Mouse (Mus musculus) CH12.LX (cell line): ENCODE results near the gene Dnaja3. TPM values are rescaled to one million over a fixed set of nuclear protein-coding genes. Genes with fewer than 3 reads are reported as not detected.

Experiments used
- DNase-seq: peaks from one replicate; pipeline ENCODE4 v3.0.0-alpha.2; 2013; ENCODE audit errors: extremely low read depth
- H3K27ac ChIP-seq: 2 replicates; pipeline ENCODE4 v1.5.1; 2012; ENCODE audit warnings: low read depth, mild to moderate bottlenecking, control low read depth, moderate library complexity; ENCODE audit not compliant: insufficient read depth
- H3K27me3 ChIP-seq: replicated peaks from 2 replicates; pipeline ENCODE3; 2012; ENCODE audit warnings: inconsistent platforms
- H3K36me3 ChIP-seq, 2 experiments: replicated peaks in 1 of 2; 2 replicates each; pipeline versions ENCODE3 to v1.6.1; 2012; ENCODE audit warnings: inconsistent platforms in 1 of 2, low read length in 1 of 2, mild to moderate bottlenecking in 1 of 2, mixed read lengths in 1 of 2, moderate library complexity in 1 of 2; ENCODE audit not compliant: control insufficient read depth in 1 of 2, insufficient read depth in 1 of 2
- H3K4me1 ChIP-seq, 2 experiments: 2 replicates each; pipeline ENCODE4 v1.6.1; 2012; ENCODE audit warnings: inconsistent platforms in 1 of 2, moderate library complexity in 1 of 2; ENCODE audit not compliant: insufficient read depth in 2 of 2, control insufficient read depth in 1 of 2
- H3K4me2 ChIP-seq: 2 replicates; pipeline ENCODE4 v1.6.1; 2012; ENCODE audit warnings: low read depth, mild to moderate bottlenecking, control low read depth; ENCODE audit not compliant: poor library complexity, insufficient read depth, severe bottlenecking
- H3K4me3 ChIP-seq, 3 experiments: fragments of 150-350 bp in 1 of 3; sonication (generic) in 1 of 3; replicated peaks in 1 of 3; 2 replicates each; pipeline versions ENCODE3 to v1.5.1; 2011 to 2012; ENCODE audit warnings: low read depth in 2 of 3, low read length in 2 of 3, mild to moderate bottlenecking in 2 of 3, moderate library complexity in 2 of 3, control low read depth in 1 of 3, improper control_type of control experiment in 1 of 3, inconsistent platforms in 1 of 3, mixed read lengths in 1 of 3; ENCODE audit not compliant: poor library complexity in 1 of 3
- H3K79me2 ChIP-seq: replicated peaks from 2 replicates; pipeline ENCODE4 v1.6.1; 2012; ENCODE audit warnings: mild to moderate bottlenecking, moderate library complexity; ENCODE audit not compliant: control insufficient read depth, poor library complexity, insufficient read depth, severe bottlenecking; ENCODE audit errors: extremely low read depth
- H3K9ac ChIP-seq: 2 replicates; pipeline ENCODE4 v1.6.1; 2012; ENCODE audit warnings: low read depth, mild to moderate bottlenecking, control low read depth, moderate library complexity; ENCODE audit not compliant: insufficient read depth
- H3K9me3 ChIP-seq: replicated peaks from 2 replicates; pipeline ENCODE3; 2012; ENCODE audit warnings: low read length, inconsistent platforms, mixed read lengths
- BHLHE40 ChIP-seq: IDR thresholded peaks from 2 replicates; pipeline ENCODE4 v1.6.1; 2011; ENCODE audit warnings: mild to moderate bottlenecking, low read depth, low read length, improper control_type of control experiment
- CHD2 ChIP-seq: IDR thresholded peaks from 2 replicates; pipeline ENCODE4 v1.6.1; 2011; ENCODE audit warnings: low read length, improper control_type of control experiment
- E2F4 ChIP-seq: IDR thresholded peaks from 2 replicates; pipeline ENCODE4 v1.6.1; 2011; ENCODE audit warnings: low read depth, low read length, improper control_type of control experiment; ENCODE audit not compliant: insufficient replicate concordance
- ELF1 ChIP-seq: IDR thresholded peaks from 2 replicates; pipeline ENCODE4 v1.6.1; 2014; ENCODE audit warnings: low read depth, mild to moderate bottlenecking, inconsistent platforms, low read length, improper control_type of control experiment
- HCFC1 ChIP-seq: IDR thresholded peaks from 2 replicates; pipeline ENCODE4 v1.6.1; 2012; ENCODE audit warnings: low read depth, mild to moderate bottlenecking, inconsistent platforms, low read length, improper control_type of control experiment
- JUND ChIP-seq: conservative IDR thresholded peaks from 2 replicates; pipeline ENCODE4 v1.6.1; 2011; ENCODE audit warnings: low read depth, low read length, improper control_type of control experiment
- KAT2A ChIP-seq: IDR thresholded peaks from 2 replicates; pipeline ENCODE4 v1.6.1; 2012; ENCODE audit warnings: low read length, improper control_type of control experiment, inconsistent platforms; ENCODE audit not compliant: insufficient replicate concordance
- MAFK ChIP-seq: IDR thresholded peaks from 2 replicates; pipeline ENCODE4 v1.6.1; 2011; ENCODE audit warnings: low read length, improper control_type of control experiment; ENCODE audit not compliant: insufficient replicate concordance
- MAZ ChIP-seq: IDR thresholded peaks from 2 replicates; pipeline ENCODE4 v1.6.1; 2012; ENCODE audit warnings: low read depth, mild to moderate bottlenecking, inconsistent platforms, low read length, improper control_type of control experiment, moderate library complexity
- MXI1 ChIP-seq: IDR thresholded peaks from 2 replicates; pipeline ENCODE4 v1.6.1; 2011; ENCODE audit warnings: mild to moderate bottlenecking, low read depth, low read length, improper control_type of control experiment
- NELFE ChIP-seq: IDR thresholded peaks from 2 replicates; pipeline ENCODE4 v1.6.1; 2011; ENCODE audit warnings: low read depth, low read length, improper control_type of control experiment
- PAX5 ChIP-seq: IDR thresholded peaks from 2 replicates; pipeline ENCODE4 v1.6.1; 2012; ENCODE audit warnings: low read length, inconsistent platforms, mixed read lengths
- RAD21 ChIP-seq: IDR thresholded peaks from 2 replicates; pipeline ENCODE4 v1.6.1; 2011; ENCODE audit warnings: low read depth, mild to moderate bottlenecking, low read length, improper control_type of control experiment, moderate library complexity
- SMC3 ChIP-seq: IDR thresholded peaks from 2 replicates; pipeline ENCODE4 v1.6.1; 2011; ENCODE audit warnings: low read depth, low read length, improper control_type of control experiment
- TBP ChIP-seq: conservative IDR thresholded peaks from 2 replicates; pipeline ENCODE4 v1.6.1; 2011; ENCODE audit warnings: low read depth, low read length, improper control_type of control experiment
- UBTF ChIP-seq: IDR thresholded peaks from 2 replicates; pipeline ENCODE4 v1.6.1; 2012; ENCODE audit warnings: low read depth, mild to moderate bottlenecking, inconsistent platforms, low read length, improper control_type of control experiment, moderate library complexity
- USF2 ChIP-seq: conservative IDR thresholded peaks from 2 replicates; pipeline ENCODE4 v1.6.1; 2011; ENCODE audit warnings: low read depth, low read length, improper control_type of control experiment
- ZNF384 ChIP-seq: IDR thresholded peaks from 2 replicates; pipeline ENCODE4 v1.6.1; 2012; ENCODE audit warnings: low read depth, low read length, improper control_type of control experiment, inconsistent platforms
- dilution Hi-C: fragments of 300-500 bp; cut with MboI; formaldehyde crosslinking; loops from 2 replicates; pipeline ENCODE4 v1.14.3; 2020; ENCODE audit warnings: low sequenced_read_pairs; ENCODE audit not compliant: extremely low pct_unique_long_range_greater_than_20kb, extremely low pct_ligation_motif_present
- in situ Hi-C: fragments of 300-500 bp; cut with MboI; formaldehyde crosslinking; loops from 3 replicates; pipeline ENCODE4 v1.14.3; 2019; ENCODE audit warnings: low sequenced_read_pairs, low pct_ligation_motif_present, low pct_unique_long_range_greater_than_20kb, mixed read lengths
- polyA plus RNA-seq: library from polyadenylated mRNA; unstranded; fragments of >175 nt; gene quantifications from 2 replicates; pipeline ENCODE4 v1.2.1, GENCODE M21; 2012; ENCODE audit warnings: low read depth; ENCODE audit not compliant: insufficient read length
- total RNA-seq, 2 experiments: library from RNA; depleted of rRNA; stranded (reverse); fragments of 300-350 nt in 1 of 2; fragments of >200 nt in 1 of 2; gene quantifications; 2 replicates each; pipeline ENCODE4 v1.2.3; 2012 to 2014

Gene Dnaja3
- total and polyA plus RNA-seq, 3 experiments = 56.6 to 85.3 (median 80.4) TPM

DNA sequence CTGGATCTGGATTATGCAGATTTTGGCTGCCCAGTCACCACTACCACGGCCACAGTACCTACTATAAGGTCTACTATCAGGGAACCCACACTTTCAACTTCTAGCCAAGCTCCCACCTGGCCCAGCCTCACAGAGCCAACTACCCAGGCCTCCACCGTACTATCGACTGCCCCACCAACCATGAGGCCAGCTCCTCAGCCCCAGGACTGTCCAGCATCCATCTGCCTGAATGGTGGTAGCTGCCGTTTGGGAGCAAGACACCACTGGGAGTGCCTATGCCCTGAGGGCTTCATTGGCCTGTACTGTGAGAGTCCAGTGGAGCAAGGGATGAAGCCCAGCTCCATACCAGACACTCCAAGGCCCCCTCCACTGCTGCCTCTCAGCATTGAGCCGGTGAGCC is 9.4 kb downstream of the Dnaja3 start:
- peaks cover 62 to 98% of the 10 kb centered on the region in 2 experiments for H3K36me3 ChIP-seq

DNA sequence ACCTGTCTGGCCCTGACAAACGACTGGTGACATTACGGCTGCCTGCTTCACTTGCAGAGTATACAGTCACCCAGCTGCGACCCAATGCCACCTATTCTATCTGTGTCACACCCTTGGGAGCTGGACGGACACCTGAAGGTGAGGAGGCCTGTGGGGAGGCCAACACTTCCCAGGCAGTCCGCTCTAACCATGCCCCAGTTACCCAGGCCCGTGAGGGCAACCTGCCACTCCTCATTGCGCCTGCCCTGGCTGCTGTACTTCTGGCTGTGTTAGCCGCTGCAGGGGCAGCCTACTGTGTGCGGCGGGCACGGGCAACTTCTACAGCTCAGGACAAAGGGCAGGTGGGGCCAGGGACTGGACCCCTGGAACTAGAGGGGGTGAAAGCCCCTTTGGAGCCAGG is 9.9 kb downstream of the Dnaja3 start:
- no peaks in the 10 kb centered on the region for H3K9me3 ChIP-seq
- no peak for DNase-seq
- in situ Hi-C loops = loop anchor here (25.0 kb wide), 1 partner anchor 488 kb away; the partner anchor contains the start of genes Ppl and Sec14l5
- no peak overlapping the region for H3K27ac ChIP-seq
- no peak overlapping the region for H3K9ac ChIP-seq
- dilution Hi-C loops = no loop called here
- H3K4me3 ChIP-seq = no peak overlapping the region
- no peaks in the 10 kb centered on the region for H3K27me3 ChIP-seq
- no peak overlapping the region for H3K4me2 ChIP-seq
- H3K36me3 ChIP-seq = peaks cover 66 to 98% of the 10 kb centered on the region in 2 experiments
- no peaks in the 10 kb centered on the region for H3K4me1 ChIP-seq
- no peak for TF ChIP-seq USF2
- no peak for TF ChIP-seq NELFE
- TF ChIP-seq ZNF384 = no peak
- no peak for TF ChIP-seq PAX5
- no peak for TF ChIP-seq UBTF
- TF ChIP-seq MXI1 = no peak
- TF ChIP-seq RAD21 = no peak
- no peak for TF ChIP-seq KAT2A
- TF ChIP-seq HCFC1 = no peak
- no peak for TF ChIP-seq TBP
- no peak for TF ChIP-seq MAFK
- H3K79me2 ChIP-seq = no peaks in the 10 kb centered on the region

More for the DNA sequence above, 9.4 kb downstream of the Dnaja3 start:
- H3K27me3 ChIP-seq = no peaks in the 10 kb centered on the region
- no peaks in the 10 kb centered on the region for H3K9me3 ChIP-seq
- TF ChIP-seq MXI1 (no peak), MAZ (no peak), JUND (no peak), E2F4 (no peak), ELF1 (no peak)
- no peak overlapping the region for H3K4me3 ChIP-seq
- DNase-seq = no peak
- H3K79me2 ChIP-seq = no peaks in the 10 kb centered on the region
- dilution Hi-C loops = no loop called here
- H3K4me1 ChIP-seq = no peaks in the 10 kb centered on the region
- in situ Hi-C loops = loop anchor here (25.0 kb wide), 1 partner anchor 488 kb away; the partner anchor contains the start of genes Ppl and Sec14l5
- H3K9ac ChIP-seq = no peak overlapping the region
- no peak overlapping the region for H3K27ac ChIP-seq
- no peak overlapping the region for H3K4me2 ChIP-seq

DNA sequence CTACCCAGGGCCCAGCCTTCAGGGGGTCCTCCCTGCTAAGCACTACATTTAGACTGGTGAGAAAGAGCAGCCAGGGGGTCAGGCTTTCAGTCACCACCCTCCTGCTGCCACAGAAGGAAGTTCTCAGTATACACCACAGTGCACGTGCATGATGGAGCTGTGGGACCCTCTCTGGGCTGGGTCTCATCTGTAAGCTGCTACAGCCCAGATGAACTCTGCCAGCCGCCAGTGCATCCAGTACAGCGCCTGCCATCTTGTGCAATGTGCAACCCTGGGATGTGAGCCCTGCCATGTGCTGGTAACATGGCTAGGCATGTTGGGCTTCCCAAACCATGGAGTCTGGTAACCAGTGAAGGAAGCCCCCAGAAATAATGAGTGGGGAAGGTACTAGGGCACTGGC is 10.4 kb downstream of the Dnaja3 start:
- dilution Hi-C loops (no loop called here), in situ Hi-C loops (no loop called here)
- H3K36me3 ChIP-seq = peaks cover 70 to 100% of the 10 kb centered on the region in 2 experiments
- TF ChIP-seq SMC3 = no peak
- no peak for TF ChIP-seq BHLHE40
- TF ChIP-seq CHD2 = no peak
- no peak for TF ChIP-seq ELF1
- TF ChIP-seq TBP = no peak
- no peaks in the 10 kb centered on the region for H3K79me2 ChIP-seq
- no peaks in the 10 kb centered on the region for H3K27me3 ChIP-seq
- H3K4me2 ChIP-seq = no peak overlapping the region
- no peak for DNase-seq
- no peaks in the 10 kb centered on the region for H3K9me3 ChIP-seq
- no peak overlapping the region for H3K27ac ChIP-seq
- H3K4me1 ChIP-seq = no peaks in the 10 kb centered on the region
- H3K9ac ChIP-seq = no peak overlapping the region
- H3K4me3 ChIP-seq = no peak overlapping the region
